Mouse (Mus musculus) CD4-positive naive resting alpha-beta T cell, adult 76 days (primary cell): Measurements from ENCODE around the gene Ppm1n. TPM values are rescaled to one million over a fixed set of nuclear protein-coding genes. Genes with fewer than 3 reads are reported as not detected.

ENCODE experiments used
- total RNA-seq: library from RNA; stranded (reverse); gene quantifications from one replicate; pipeline ENCODE4 v1.2.4, GENCODE M21; 2023

Gene Ppm1n
- total RNA-seq, result 0.76 TPM

DNA sequence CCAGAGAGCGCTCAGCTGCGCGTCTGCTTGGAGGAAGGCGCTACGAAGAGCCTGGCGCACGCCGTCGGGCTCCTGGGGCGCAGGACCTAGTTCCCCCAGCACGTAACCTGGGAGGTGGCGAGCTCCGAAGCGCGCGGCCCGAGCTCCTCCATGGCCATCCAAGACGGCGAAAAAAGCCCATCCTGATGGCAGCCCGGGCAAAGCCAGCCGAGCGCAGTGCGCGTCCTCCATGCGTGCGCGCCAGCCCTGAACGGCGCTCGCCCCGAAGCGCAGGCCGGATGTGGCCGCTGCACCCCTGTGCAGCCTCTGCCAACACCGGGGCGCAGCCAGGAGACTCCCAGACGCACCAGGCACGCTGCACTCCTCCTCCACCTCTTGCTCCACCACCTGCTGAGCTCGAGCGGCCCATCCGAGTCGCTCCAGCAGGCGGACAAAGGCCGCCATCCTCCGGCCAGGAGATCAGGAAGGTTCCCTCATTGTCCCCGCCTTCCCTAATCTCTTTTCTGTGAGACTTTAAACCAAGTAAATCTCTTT lies at the start of gene Ppm1n:
Gene Ppm1n, minus strand, starts transcription at position 484 of the 534 bp plus-strand sequence.

DNA sequence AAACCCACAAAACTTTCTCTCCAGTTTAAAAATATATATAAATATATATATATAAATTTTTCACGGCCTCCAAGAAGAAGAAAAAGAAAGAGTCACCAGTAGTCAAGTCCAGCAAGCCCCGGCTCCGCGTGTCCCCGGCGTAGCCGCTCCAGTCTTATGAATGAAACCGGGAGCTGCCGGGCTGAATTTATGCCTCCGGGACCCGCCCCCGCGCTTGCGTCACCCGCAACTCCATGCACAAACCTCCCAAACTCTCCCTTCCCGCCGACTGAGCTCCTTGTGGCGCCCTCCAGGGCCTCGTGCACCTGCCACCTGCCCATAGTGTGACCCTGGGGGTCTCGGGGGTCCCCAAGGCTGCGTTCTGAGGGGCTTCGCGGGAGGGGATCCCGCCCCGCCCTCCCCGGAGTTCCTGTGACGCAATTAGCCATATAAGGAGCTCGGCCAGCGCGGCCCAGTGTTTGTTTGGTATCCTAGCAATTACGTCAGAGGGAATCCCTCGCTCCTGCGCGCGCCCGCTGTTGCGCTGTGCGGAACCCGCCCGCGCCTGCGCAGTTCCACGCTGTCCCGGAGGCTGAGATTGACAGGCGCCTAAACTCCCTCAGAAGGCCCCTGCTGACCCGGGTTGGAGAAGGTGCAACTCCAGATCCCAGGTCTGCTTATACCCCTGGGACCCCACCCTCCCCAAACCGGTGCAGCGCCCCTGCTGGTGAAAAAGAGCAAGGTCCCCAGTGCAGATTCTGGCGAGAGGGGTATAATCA lies 30.2 kb upstream of the Ppm1n start, which contains the start of gene Fosb:
Gene Fosb, minus strand, starts transcription at position 168 of the 758 bp plus-strand sequence.

DNA sequence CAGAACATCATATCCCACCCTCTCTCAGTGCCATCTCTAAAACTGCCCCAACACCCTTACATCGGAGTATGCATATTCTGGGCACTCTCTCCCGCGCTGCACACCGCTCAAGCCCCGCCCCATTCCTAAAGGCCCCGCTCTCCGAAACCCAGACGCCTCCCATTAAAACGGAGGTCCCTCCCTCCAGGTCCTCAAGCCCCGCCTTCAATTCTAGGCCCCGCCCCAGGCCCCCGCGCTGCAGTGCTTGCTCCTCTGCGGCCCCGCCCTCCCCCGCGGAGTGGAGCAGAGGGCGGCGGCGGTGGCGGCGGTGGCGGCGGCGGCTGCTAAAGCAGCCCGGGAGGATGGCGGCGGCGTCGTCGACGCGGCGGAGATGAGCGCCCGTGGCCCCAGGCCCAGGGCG lies 2.5 kb upstream of the Ppm1n start, which contains the start of gene Rtn2:
Gene Rtn2, plus strand, starts transcription at position 240 of the 400 bp plus-strand sequence.

DNA sequence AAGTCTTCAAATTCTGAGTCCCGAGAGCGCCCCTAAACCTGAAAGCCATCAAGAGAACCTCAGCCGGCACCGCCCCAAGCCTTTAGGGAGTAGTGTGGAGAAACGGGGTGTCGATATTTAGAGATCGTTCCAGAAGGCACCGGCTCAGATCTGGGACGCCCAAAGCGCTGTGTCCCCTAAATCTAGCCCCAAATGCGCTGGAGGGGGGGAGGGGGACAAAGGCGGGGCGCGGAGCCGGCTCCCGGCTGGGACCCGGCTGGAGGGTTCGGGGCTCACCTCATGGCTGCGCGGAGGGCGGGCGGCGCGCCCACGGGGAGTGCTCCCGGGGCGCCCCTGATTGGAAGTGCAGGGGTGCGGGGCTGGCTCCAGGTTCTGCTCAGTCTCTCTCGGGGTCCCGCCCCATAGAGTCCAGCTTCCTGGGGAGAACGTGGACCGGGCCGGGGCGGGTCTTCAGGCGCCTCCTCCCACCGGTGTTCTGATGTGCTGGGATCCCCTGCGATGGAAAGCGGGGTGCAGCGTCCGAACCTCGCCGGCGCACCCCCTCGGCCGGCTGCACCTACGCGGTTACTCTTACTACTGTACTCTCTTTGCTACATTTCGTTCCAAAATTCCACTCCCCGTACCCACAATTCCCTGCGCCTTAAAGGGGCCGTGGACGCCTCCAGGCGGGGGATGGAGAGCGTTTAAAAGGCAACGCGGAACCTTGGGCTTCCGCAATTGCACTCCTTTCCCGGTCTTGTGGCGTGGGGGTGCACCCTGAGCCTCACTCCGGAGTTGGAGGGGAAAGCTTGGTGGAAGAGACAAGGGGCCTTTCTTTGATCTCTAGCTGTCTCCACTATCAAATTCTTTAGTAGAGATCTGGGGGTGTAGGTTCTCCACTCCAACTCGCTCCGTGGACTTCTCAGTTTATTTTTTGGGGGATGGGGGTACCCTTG lies 8.4 kb downstream of the Ppm1n start, which contains the start of gene Vasp:
Gene Vasp, minus strand, starts transcription at position 580 of the 935 bp plus-strand sequence.

GRCm38 (mm10) chr7:19227883-19228792 lies 51.7 kb downstream of the Ppm1n start, which contains the start of gene Opa3:
Gene Opa3, plus strand, starts transcription at chr7:19228334.

Other genes with a start within 250 kb of the Ppm1n start
- gene Rsph6a, start 225.4 kb downstream of the Ppm1n start, total RNA-seq, result not detected
- gene Dmwd, start 203.8 kb downstream of the Ppm1n start, total RNA-seq, result 1.1 TPM
- gene Dmpk, start 196.2 kb downstream of the Ppm1n start, total RNA-seq, result 3.8 TPM
- gene Six5, start 185.5 kb downstream of the Ppm1n start, total RNA-seq, result not detected
- not detected for gene Gm4969, start 161.7 kb downstream of the Ppm1n start, total RNA-seq
- 15.4 TPM for gene Fbxo46, start 160.2 kb downstream of the Ppm1n start, total RNA-seq
- gene Qpctl, start 130.8 kb downstream of the Ppm1n start, total RNA-seq, result 12.2 TPM
- gene Snrpd2, start 130.3 kb downstream of the Ppm1n start, total RNA-seq, result 62.7 TPM
- not detected for gene Gipr, start 113.9 kb downstream of the Ppm1n start, total RNA-seq
- gene Eml2, start 103.6 kb downstream of the Ppm1n start, total RNA-seq, result 16.0 TPM
- gene Gpr4, start 67.5 kb downstream of the Ppm1n start, total RNA-seq, result not detected
- gene Opa3, start 51.7 kb downstream of the Ppm1n start, total RNA-seq, result 42.1 TPM
- gene Vasp, start 8.2 kb downstream of the Ppm1n start, total RNA-seq, result 262 TPM
- not detected for gene Rtn2, start 2.6 kb upstream of the Ppm1n start, total RNA-seq
- gene Fosb, start 30.0 kb upstream of the Ppm1n start, total RNA-seq, result 701 TPM
- gene Ercc1, start 64.7 kb upstream of the Ppm1n start, total RNA-seq, result 67.1 TPM
- gene Cd3eap, start 79.4 kb upstream of the Ppm1n start, total RNA-seq, result 9.0 TPM
- gene Ppp1r13l, start 79.7 kb upstream of the Ppm1n start, total RNA-seq, result 1.3 TPM
- gene Ercc2, start 101.9 kb upstream of the Ppm1n start, total RNA-seq, result 69.8 TPM
- 5.9 TPM for gene Klc3, start 124.0 kb upstream of the Ppm1n start, total RNA-seq
- not detected for gene Ckm, start 124.7 kb upstream of the Ppm1n start, total RNA-seq
- 26.5 TPM for gene Mark4, start 178.8 kb upstream of the Ppm1n start, total RNA-seq
- not detected for gene Exoc3l2, start 183.3 kb upstream of the Ppm1n start, total RNA-seq
- 3.3 TPM for gene Bloc1s3, start 228.3 kb upstream of the Ppm1n start, total RNA-seq
- 23.3 TPM for gene Trappc6a, start 228.3 kb upstream of the Ppm1n start, total RNA-seq
- not detected for gene Nkpd1, start 237.8 kb upstream of the Ppm1n start, total RNA-seq